Mouse (Mus musculus) hematopoietic stem cell, adult 5-6 weeks (primary cell): Measurements from ENCODE around the gene Tuba3b. TPM values are rescaled to one million over a fixed set of nuclear protein-coding genes. Genes with fewer than 3 reads are reported as not detected.

Experiments used
- ATAC-seq, 2 experiments: fragments of 125-278 bp in 1 of 2; replicated peaks in 1 of 2; 2 replicates each; pipeline ENCODE4 v1.8.0; 2016 to 2017; ENCODE audit warnings: inconsistent platforms in 2 of 2, mild to moderate bottlenecking in 2 of 2, moderate number of reproducible peaks in 2 of 2, low read depth in 1 of 2, moderate TSS enrichment in 1 of 2; ENCODE audit not compliant: low FRiP score in 2 of 2, poor library complexity in 2 of 2, severe bottlenecking in 2 of 2, insufficient read depth in 1 of 2, low TSS enrichment in 1 of 2
- total RNA-seq: library from RNA; stranded (forward); fragments of 172-1452, 232-1000 nt; gene quantifications from 2 replicates; pipeline ENCODE4 v1.2.3, GENCODE M21; 2017

Gene Tuba3b
- total RNA-seq, 1 experiment from 2014 or later: not detected

DNA sequence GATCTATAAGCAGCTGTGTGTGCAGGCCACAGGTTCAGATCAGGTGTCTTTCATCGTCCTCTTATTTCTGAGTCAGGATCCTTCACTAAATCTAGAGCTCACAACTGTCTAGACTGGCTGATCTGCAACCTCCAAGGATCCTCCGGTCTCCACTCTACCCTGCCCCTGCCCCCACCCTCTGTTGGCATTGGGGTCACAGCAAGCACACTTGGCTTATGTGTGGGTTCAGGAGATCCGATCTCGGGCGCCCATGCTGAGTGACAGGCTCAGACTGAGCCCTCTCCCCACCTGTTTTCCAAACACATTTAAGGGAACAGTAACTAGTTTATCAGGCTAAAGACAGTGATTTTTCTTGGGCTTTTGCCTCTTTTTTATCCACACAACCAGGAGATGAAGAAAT lies 38.1 kb downstream of the Tuba3b start:
- no peak for ATAC-seq

DNA sequence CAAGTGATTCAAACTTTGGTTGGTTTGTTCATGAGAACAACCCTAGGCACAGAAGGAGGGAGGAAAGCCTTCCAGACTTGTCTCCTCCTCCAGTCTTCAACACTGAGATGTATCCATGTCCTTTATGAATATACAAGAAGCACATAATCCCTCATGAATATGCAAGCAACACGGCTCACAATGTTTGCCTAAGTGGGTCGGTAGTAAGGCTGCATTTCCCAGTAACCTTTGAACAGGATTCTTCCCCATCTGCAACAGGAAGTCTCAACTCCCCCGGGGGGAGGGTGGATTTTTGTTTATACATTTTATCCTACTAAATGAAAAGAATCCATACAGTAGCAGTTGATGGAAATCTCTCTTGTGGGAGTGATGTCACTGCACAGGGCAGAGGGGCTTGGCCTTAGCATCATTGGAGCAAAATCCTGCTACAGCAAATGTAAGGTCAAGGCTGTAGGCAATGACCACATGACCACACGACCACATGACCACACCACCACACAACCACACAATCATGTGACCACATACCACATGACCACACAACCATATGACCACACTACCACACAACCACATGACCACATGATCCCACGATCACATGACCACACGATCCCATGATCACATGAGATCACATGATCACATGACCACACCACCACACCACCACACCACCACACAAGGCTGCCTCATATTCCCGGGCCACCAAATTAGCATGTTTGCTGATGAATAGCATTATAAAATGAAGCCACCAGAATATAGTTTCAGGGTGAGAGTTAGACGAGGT lies 38.7 kb downstream of the Tuba3b start:
- no peak for ATAC-seq

DNA sequence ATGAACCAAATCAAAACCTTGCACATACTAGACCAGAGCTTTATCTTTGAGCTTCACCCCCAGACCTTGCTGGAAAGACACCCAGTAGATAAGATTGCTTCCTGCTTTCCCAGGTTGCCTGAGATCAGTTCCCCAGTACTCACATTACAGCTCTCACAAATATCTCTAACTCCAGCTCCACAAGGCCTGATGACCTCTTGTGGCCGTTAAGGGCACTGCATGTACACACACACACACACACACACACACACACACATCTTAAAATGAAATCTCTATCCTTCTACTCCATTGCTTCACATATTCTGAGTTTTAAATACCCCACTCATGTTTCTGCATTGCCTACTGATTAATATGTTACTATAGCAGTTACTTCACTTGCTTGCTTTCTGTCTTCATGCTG lies 40.1 kb downstream of the Tuba3b start:
- no peak for ATAC-seq

DNA sequence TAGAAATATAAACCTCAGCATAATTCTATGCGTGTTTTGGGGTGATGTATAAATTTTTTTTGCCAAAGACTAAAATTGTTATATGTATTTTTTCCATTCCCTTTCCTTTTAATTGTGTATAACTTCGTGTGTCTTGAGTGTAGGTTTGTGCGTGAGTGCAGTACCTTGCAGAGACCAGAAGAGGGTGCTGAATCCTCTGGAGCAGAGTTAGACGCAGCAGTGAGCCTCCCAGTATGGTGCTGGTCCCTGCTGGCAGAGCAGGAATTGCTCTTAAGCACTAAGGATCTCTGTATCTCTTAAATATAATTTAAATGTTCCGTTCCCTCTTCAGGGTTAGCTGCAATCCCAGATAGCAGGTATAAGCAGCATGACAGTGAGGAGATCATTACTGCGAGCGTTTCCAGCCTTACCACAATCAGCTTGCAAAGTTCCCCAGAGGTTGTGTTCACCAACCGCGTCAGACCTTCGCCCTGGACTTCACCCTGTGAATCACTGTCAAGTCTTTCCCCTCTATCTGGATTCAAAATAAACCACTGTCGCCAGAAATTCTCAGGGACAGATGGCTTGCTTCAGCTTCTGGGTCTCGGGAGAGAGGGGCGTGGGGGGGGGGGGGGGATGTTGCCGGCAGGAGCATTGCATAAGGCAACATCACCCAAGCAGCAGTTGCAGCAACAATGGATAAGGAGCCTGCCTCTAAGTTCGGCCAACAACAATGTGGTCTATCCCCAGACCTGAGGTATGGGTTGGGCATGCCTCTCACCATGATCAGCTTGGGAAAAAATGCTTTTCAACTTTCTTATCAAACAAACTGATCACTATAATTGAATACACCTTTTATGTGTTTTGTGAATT lies 41.4 kb downstream of the Tuba3b start:
- no peak for ATAC-seq

DNA sequence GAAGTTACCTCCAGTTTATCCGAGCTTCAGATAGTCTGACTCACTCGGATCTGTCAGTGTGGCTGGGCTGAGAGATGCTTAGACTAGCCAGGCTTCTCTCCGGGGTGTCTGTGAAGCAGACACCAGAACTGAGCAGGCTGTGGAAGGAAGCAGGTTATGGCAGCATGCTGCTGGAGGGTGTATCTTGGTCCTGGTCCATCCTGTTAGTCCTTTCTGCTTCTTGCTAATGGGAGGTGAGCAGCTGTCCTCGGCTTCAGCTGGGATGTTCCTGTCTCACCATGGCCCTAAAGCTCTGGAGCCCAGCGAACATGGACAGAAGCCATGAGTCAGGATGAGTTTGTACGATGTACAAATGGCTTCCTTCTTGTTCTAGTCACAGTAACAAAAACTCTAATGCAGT lies 43.6 kb downstream of the Tuba3b start:
- ATAC-seq: no peak

DNA sequence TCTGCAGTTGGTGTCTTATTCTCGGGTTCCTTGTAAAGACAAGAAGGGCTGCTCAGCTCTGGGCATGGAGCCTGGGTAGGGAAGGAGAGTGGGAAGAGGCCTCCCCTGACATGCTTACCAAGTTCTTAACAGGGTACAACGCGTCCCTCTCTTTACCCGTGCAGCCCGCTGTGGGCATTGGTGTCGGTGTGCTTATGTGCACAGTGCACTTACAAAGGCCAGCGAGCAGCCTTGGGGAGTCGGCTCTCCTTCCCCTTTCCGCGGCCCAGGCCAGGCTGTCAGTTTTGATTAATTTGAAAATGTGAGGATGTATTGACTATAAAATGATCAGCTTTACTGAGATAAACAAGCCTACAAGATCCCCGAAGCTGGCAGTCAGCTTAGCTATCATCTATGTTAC lies 45.4 kb downstream of the Tuba3b start:
- no peak for ATAC-seq

DNA sequence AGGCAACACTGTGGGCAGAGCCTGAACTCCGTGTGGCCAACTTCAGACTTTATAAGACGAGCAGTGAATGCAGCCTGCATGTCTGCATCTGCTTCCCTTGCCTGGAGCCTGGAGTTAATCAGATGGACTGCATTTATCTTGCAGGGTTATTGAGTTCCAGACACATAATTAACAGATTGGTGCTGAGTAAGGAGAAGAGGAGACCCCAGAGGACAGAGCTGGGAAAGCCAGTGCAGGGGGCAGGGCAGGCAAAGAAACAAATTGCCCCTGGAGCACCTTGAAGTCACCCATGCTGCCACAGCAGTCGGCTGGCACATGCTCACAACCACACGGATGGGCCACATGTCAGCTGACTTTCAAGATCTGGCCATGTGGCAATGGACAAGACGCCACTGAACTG lies 48.7 kb downstream of the Tuba3b start:
- no peak for ATAC-seq

DNA sequence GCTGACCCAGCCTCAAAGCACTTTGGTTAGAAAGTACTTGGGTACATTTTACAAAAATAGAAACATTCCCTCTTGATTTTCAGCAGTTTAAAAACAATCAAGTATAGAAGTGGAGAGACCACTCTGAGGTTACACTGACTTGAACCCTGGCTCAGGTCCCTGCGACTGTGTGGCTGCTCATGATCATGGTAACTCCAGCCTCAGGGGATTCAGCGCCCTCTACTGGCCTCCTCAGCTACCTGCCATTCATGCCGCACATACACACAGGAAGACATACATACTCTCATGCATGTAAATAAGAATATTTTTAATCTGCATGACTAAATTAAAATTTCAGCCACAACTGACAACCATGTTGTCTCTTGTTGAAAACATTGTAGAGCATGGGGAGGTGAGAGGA lies 50.2 kb downstream of the Tuba3b start:
- no peak for ATAC-seq

DNA sequence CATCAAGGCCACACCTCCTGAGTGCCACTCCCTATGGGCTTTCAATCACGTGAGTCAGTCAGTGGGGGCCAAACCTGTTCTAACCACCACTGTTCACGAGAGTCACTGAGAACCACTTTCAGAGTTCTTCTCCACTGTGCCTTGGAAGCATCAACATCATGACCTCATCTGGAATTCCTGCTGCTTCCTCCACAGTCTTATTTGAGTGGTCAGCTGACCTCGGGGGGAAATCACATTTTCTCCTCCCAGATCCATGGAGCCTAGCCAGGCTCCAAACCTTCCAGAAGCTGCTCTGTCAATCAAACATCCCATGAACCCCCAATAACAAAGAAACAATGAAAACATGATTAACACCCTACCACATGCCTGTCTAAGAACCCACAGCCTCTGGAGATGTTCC lies 52.1 kb downstream of the Tuba3b start:
- no peak for ATAC-seq

DNA sequence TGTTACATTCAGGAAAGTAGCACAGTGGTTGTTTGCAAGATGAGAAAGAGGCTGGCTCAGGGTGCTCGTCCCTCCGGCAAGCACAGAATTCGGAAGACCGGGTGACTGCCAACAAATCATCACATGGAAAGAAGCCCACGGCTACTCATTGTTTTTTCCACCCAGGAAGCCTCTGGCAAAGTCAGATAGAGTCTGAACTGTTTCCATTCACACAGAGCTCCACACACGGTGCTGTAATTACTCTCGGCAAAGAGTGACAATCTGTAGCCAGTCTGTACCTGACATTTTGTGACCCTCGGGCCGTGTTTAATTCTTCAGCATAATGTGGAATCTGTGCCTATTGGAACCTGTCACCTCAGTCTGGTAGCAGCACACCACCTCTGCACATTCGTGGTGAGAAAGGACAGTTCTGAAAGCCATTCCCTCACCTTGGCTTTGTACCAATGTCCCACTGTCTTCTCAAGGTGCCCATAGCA lies 54.1 kb downstream of the Tuba3b start:
- no peak for ATAC-seq

Other genes with a start within 250 kb of the Tuba3b start
- gene Lmntd1, start 1.4 kb upstream of the Tuba3b start, total RNA-seq: not detected in 2 replicates
- gene Rassf8, start 131.0 kb downstream of the Tuba3b start, total RNA-seq: 9.4 and 17.6 TPM in 2 replicates
- 0.05 TPM in 1 of 2 replicates, not detected in the other for gene Bhlhe41, start 249.8 kb downstream of the Tuba3b start, total RNA-seq